Mouse (Mus musculus) brain, adult 10 weeks (tissue): ENCODE results near the gene Mthfd2l. TPM values are rescaled to one million over a fixed set of nuclear protein-coding genes. Genes with fewer than 3 reads are reported as not detected.

ENCODE experiments used
- polyA plus RNA-seq: library from polyadenylated mRNA; stranded (reverse); fragments of 350-450 nt; fragmentation: Illumina TruSeq; extraction: RNeasy Lipid Tissue Mini Kit (QIAGEN cat#74804); gene quantifications from one replicate; pipeline ENCODE4 v1.2.3, GENCODE M21; 2015; ENCODE audit warnings: low read depth, low replicate concordance

The Mthfd2l gene
- 16.9 TPM for polyA plus RNA-seq

GRCm38 (mm10) chr5:90930971-90931851, at the start of gene Mthfd2l:
Mthfd2l (plus strand) TSS chr5:90931117.

GRCm38 (mm10) chr5:90890519-90891463, 40.1 kb upstream of the Mthfd2l start, which contains the start of gene Cxcl1:
Cxcl1 (plus strand) TSS chr5:90891241.

GRCm38 (mm10) chr5:90903339-90904020, 27.4 kb upstream of the Mthfd2l start, which contains the start of gene Cxcl2:
Cxcl2 (plus strand) TSS chr5:90903871.

GRCm38 (mm10) chr5:91027164-91027563, 96.2 kb downstream of the Mthfd2l start, which contains the start of gene Epgn:
Epgn (plus strand) TSS chr5:91027464.

Other genes with a start within 250 kb of the Mthfd2l start
- 0.28 TPM for gene Cxcl5, start 171.8 kb upstream of the Mthfd2l start, polyA plus RNA-seq
- gene Ppbp, start 162.6 kb upstream of the Mthfd2l start, polyA plus RNA-seq, result not detected
- gene Pf4, start 158.7 kb upstream of the Mthfd2l start, polyA plus RNA-seq, result 3.7 TPM
- gene Cxcl3, start 145.0 kb upstream of the Mthfd2l start, polyA plus RNA-seq, result not detected
- not detected for gene Cxcl15, start 136.6 kb upstream of the Mthfd2l start, polyA plus RNA-seq
- gene Cxcl1, start 39.9 kb upstream of the Mthfd2l start, polyA plus RNA-seq, result not detected
- gene Cxcl2, start 27.2 kb upstream of the Mthfd2l start, polyA plus RNA-seq, result not detected
- gene Epgn, start 96.3 kb downstream of the Mthfd2l start, polyA plus RNA-seq, result not detected
- gene Ereg, start 143.5 kb downstream of the Mthfd2l start, polyA plus RNA-seq, result not detected
- gene Areg, start 208.5 kb downstream of the Mthfd2l start, polyA plus RNA-seq, result not detected